Mouse (Mus musculus) urinary bladder, postnatal 0 days (tissue): ENCODE data around the gene Olfr1161. TPM values are rescaled to one million over a fixed set of nuclear protein-coding genes. Genes with fewer than 3 reads are reported as not detected.

Experiments used
- polyA plus RNA-seq: library from polyadenylated mRNA; unstranded; fragments of >200 nt; fragmentation: Nextera tagmentation; extraction: Ambion mirVana; gene quantifications from 2 replicates; pipeline ENCODE4 v1.2.1, GENCODE M21; 2015

Olfr1161 gene
- not detected in 2 replicates for polyA plus RNA-seq

GRCm38 (mm10) chr2:88022474-88022873, at the start of gene Olfr1161:
Olfr1161 (plus strand) TSS chr2:88022774.

GRCm38 (mm10) chr2:87974563-87974962, 48.0 kb upstream of the Olfr1161 start, which contains the start of gene Olfr74:
Olfr74 (minus strand) TSS chr2:87974663.

GRCm38 (mm10) chr2:87989813-87990212, 32.8 kb upstream of the Olfr1161 start, which contains the start of gene Olfr1158:
Olfr1158 (plus strand) TSS chr2:87990113.

GRCm38 (mm10) chr2:88007515-88008318, 14.9 kb upstream of the Olfr1161 start, which contains the start of gene Olfr1160:
Olfr1160 (minus strand) TSS chr2:88008268.

GRCm38 (mm10) chr2:88037599-88037998, 15.0 kb downstream of the Olfr1161 start, which contains the start of gene Olfr73:
Olfr73 (minus strand) TSS chr2:88037699.

GRCm38 (mm10) chr2:88051029-88051428, 28.5 kb downstream of the Olfr1161 start, which contains the start of gene Olfr1162:
Olfr1162 (minus strand) TSS chr2:88051129.

GRCm38 (mm10) chr2:88071730-88072129, 49.2 kb downstream of the Olfr1161 start, which contains the start of gene Olfr1163:
Olfr1163 (minus strand) TSS chr2:88071830.

Other genes with a start within 250 kb of the Olfr1161 start
- gene Olfr152, start 243.3 kb upstream of the Olfr1161 start, polyA plus RNA-seq, result not detected in 2 replicates
- gene Olfr1143, start 222.2 kb upstream of the Olfr1161 start, polyA plus RNA-seq, result not detected in 2 replicates
- gene Olfr1145, start 213.0 kb upstream of the Olfr1161 start, polyA plus RNA-seq, result not detected in 2 replicates
- gene Olfr1148, start 192.2 kb upstream of the Olfr1161 start, polyA plus RNA-seq, result not detected in 2 replicates
- gene Olfr1150-ps1, start 178.8 kb upstream of the Olfr1161 start, polyA plus RNA-seq, result not detected in 2 replicates
- gene Olfr1151, start 166.9 kb upstream of the Olfr1161 start, polyA plus RNA-seq, result not detected in 2 replicates
- gene Olfr1152, start 156.3 kb upstream of the Olfr1161 start, polyA plus RNA-seq, result not detected in 2 replicates
- not detected in 2 replicates for gene Olfr1153, start 127.8 kb upstream of the Olfr1161 start, polyA plus RNA-seq
- not detected in 2 replicates for gene Olfr1154, start 117.6 kb upstream of the Olfr1161 start, polyA plus RNA-seq
- gene Olfr1155, start 77.6 kb upstream of the Olfr1161 start, polyA plus RNA-seq, result not detected in 2 replicates
- not detected in 2 replicates for gene Olfr1156, start 69.7 kb upstream of the Olfr1161 start, polyA plus RNA-seq
- gene Olfr1157, start 54.5 kb upstream of the Olfr1161 start, polyA plus RNA-seq, result not detected in 2 replicates
- not detected in 2 replicates for gene Olfr74, start 48.1 kb upstream of the Olfr1161 start, polyA plus RNA-seq
- not detected in 2 replicates for gene Olfr1158, start 32.7 kb upstream of the Olfr1161 start, polyA plus RNA-seq
- not detected in 2 replicates for gene Olfr1160, start 14.5 kb upstream of the Olfr1161 start, polyA plus RNA-seq
- gene Olfr73, start 14.9 kb downstream of the Olfr1161 start, polyA plus RNA-seq, result 0.05 TPM in 1 of 2 replicates, not detected in the other
- not detected in 2 replicates for gene Olfr1162, start 28.4 kb downstream of the Olfr1161 start, polyA plus RNA-seq
- not detected in 2 replicates for gene Olfr1163, start 49.1 kb downstream of the Olfr1161 start, polyA plus RNA-seq
- gene Olfr1164, start 71.2 kb downstream of the Olfr1161 start, polyA plus RNA-seq, result not detected in 2 replicates
- not detected in 2 replicates for gene Olfr1166, start 105.5 kb downstream of the Olfr1161 start, polyA plus RNA-seq
- gene Olfr1167, start 132.4 kb downstream of the Olfr1161 start, polyA plus RNA-seq, result not detected in 2 replicates
- gene Olfr1168, start 159.1 kb downstream of the Olfr1161 start, polyA plus RNA-seq, result not detected in 2 replicates
- not detected in 2 replicates for gene Olfr1170, start 205.6 kb downstream of the Olfr1161 start, polyA plus RNA-seq